Mouse (Mus musculus): ENCODE measurements around the gene Cfap61.

DNA sequence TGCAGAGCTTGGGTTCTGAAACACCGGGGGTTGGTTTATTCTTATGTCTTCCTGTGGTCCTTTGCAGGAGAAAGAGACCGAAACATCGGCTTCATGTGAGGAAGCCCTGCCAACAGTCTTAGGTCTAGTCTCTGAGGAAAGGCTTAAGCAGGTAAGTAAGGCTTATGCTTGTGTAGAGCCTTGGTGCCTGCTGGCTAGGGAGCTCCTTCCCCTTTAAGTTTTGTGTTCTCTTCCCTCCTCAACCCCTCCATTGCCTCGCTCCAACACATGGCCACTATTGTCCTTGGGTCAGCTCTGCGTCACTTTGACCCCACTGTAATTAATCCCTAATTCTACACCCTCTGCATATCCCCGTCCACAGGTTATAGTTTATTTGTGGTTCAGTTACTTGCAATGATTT, 74.2 kb downstream of the Cfap61 start:
- TF ChIP-seq CTCF (IDR thresholded peaks at IDR 0.05; ENCODE audit: extremely low read depth, insufficient read depth, low read length) (no peak), POLR2A (IDR thresholded peaks at IDR 0.05; ENCODE audit: extremely low read depth, insufficient read depth, low read length) (no peak)
